Mouse (Mus musculus) kidney, embryonic 15.5 days (tissue): Measurements from ENCODE around the gene Disp1. TPM values are rescaled to one million over a fixed set of nuclear protein-coding genes. Genes with fewer than 3 reads are reported as not detected.
A peak's percentile ranks its signal among the peaks of the same experiment; 100 is the strongest.

ENCODE experiments used
- ATAC-seq: fragments of 200-750 bp; cut with Nextera tagmentation; replicated peaks from 2 replicates; pipeline ENCODE4 v1.8.0; 2017; ENCODE audit warnings: moderate TSS enrichment; ENCODE audit not compliant: low FRiP score
- H3K27ac ChIP-seq: fragments of 300-500 bp; sonication (generic); 2 replicates; pipeline ENCODE4 v1.5.1; 2015; ENCODE audit warnings: mild to moderate bottlenecking, inconsistent platforms
- H3K27me3 ChIP-seq: fragments of 300-500 bp; sonication (generic); 2 replicates; pipeline ENCODE4 v1.6.1; 2015; ENCODE audit warnings: inconsistent platforms
- H3K36me3 ChIP-seq: fragments of 300-500 bp; sonication (generic); 2 replicates; pipeline ENCODE4 v1.6.1; 2015; ENCODE audit warnings: inconsistent platforms
- H3K4me1 ChIP-seq: fragments of 300-500 bp; sonication (generic); 2 replicates; pipeline ENCODE4 v1.6.1; 2015; ENCODE audit warnings: inconsistent platforms
- H3K4me2 ChIP-seq: fragments of 300-500 bp; sonication (generic); 2 replicates; pipeline ENCODE4 v1.6.1; 2015; ENCODE audit warnings: moderate library complexity, mild to moderate bottlenecking, inconsistent platforms
- H3K4me3 ChIP-seq: fragments of 300-500 bp; sonication (generic); replicated peaks from 2 replicates; pipeline ENCODE4 v1.5.1; 2015; ENCODE audit warnings: mild to moderate bottlenecking, inconsistent platforms
- H3K9ac ChIP-seq: fragments of 300-500 bp; sonication (generic); 2 replicates; pipeline ENCODE4 v1.6.1; 2015; ENCODE audit warnings: mild to moderate bottlenecking, inconsistent platforms
- H3K9me3 ChIP-seq: fragments of 300-500 bp; sonication (generic); replicated peaks from 2 replicates; pipeline ENCODE4 v1.6.1; 2016; ENCODE audit warnings: inconsistent platforms
- WGBS: fragments of 180-500 bp; shearing (Covaris S2); methylation state at CpG from one replicate; pipeline ENCODE4 v1.1.7; 2015; ENCODE audit warnings: mixed read lengths; 5-methylcytosine and 5-hydroxymethylcytosine counted together
- polyA plus RNA-seq: library from polyadenylated mRNA; unstranded; fragments of >200 nt; fragmentation: Nextera tagmentation; extraction: Ambion mirVana; gene quantifications from 2 replicates; pipeline ENCODE4 v1.2.1, GENCODE M21; 2015

Disp1 gene
- polyA plus RNA-seq, 1 experiment from 2014 or later = 15.3 TPM

- Histone ChIP-seq H3K36me3 (no peaks in the 10 kb centered on the region), H3K9me3 (no peaks in the 10 kb centered on the region), H3K4me3 (no peak overlapping the region), H3K4me1 (peaks cover 21% of the 10 kb centered on the region), H3K4me2 (no peak overlapping the region), H3K27ac (no peak overlapping the region), H3K27me3 (no peaks in the 10 kb centered on the region), H3K9ac (no peak overlapping the region)
- 79% methylated on average over 18 of the region's 18 CpGs for whole genome bisulfite sequencing
- no peak for ATAC-seq
Measured at GRCm38 (mm10) chr1:183194763-183195162, 26.6 kb downstream of the Disp1 start.

DNA sequence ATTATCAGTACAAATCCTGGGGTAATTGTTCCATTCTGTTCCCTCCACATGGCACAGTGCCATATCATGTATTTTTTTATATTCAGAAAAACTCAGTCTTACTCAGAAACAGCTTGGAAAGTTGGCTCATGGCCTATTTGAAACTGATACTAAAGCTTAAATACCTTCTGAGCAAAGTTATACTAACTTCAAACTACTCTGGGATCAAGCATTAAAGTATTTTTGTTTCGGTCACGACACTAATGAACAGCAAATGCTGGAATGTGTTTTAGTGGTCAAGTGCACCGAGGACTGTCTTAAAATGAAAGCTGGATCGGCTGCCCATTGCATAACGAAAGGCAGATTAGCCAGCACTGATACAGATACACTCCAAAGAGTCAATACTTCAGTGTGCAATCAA, 27.2 kb downstream of the Disp1 start:
- Histone ChIP-seq H3K27ac (no peak overlapping the region), H3K9me3 (no peaks in the 10 kb centered on the region), H3K4me2 (no peak overlapping the region), H3K4me1 (peaks cover 26% of the 10 kb centered on the region), H3K4me3 (no peak overlapping the region), H3K9ac (no peak overlapping the region), H3K36me3 (no peaks in the 10 kb centered on the region), H3K27me3 (no peaks in the 10 kb centered on the region)
- WGBS = 53% methylated on average over 5 of the region's 5 CpGs
- no peak for ATAC-seq

DNA sequence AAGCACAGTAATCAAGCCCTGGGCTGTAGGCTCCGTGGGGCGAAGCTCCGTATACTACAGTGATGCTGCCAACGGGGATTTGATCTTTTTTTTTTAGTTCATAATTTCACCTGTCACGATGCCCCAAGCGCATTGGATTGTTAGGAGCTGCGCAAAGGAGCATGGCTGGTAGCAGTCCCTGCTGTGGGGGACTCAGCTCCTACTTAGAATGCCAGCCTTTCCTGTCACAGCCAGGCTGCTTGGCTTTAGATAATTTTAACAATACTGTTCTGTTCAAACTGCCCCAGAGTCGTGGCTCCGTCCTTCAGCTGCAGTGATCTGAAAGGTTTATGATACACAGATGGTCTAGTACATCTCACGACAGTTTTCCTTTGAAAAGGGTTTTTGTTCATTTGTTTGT, 29.9 kb downstream of the Disp1 start:
- 78% methylated on average over 10 of the region's 10 CpGs for WGBS
- no peak for ATAC-seq
- Histone ChIP-seq H3K4me3 (no peak overlapping the region), H3K4me2 (no peak overlapping the region), H3K9me3 (no peaks in the 10 kb centered on the region), H3K36me3 (no peaks in the 10 kb centered on the region), H3K27me3 (no peaks in the 10 kb centered on the region), H3K9ac (no peak overlapping the region), H3K27ac (no peak overlapping the region), H3K4me1 (peaks cover 28% of the 10 kb centered on the region)

GRCm38 (mm10) chr1:183190456-183190855, 30.9 kb downstream of the Disp1 start:
- Histone ChIP-seq H3K9ac (no peak overlapping the region), H3K27me3 (no peaks in the 10 kb centered on the region), H3K36me3 (no peaks in the 10 kb centered on the region), H3K4me3 (no peak overlapping the region), H3K4me1 (peaks cover 32% of the 10 kb centered on the region), H3K4me2 (no peak overlapping the region), H3K27ac (no peak overlapping the region), H3K9me3 (no peaks in the 10 kb centered on the region)
- WGBS = 65% methylated on average over 9 of the region's 9 CpGs
- no peak for ATAC-seq

DNA sequence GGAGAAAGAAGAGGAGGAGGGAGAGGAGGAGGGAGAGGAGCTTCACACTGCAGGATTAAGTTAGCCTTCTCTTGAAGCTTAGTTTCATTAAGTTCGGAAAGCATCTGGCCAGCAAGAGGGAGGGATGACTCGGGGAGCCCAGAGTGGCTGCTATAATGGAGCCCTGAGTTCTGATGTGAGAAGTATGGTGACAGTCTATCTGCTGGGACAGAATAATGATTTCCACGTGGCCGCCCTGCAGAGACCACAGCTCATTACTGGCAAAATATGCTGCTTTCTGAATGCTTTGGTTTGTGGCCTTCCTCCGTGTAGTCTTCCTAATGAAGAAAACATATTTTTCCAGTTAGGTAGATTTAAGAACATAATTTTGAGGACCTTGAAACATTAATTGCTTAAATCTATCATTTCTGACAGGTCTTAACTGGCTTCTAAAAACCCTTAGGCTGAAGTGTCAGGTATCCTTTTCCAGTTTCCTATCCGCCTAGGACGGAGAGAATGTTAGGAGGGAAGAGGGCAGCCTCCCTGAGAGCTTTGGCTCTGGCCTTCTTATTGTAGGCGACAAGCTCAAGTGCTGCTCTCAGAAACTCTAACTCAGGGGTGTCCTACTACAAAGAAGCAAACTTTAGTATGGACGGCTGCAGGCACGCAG, 32.2 kb downstream of the Disp1 start:
- peak overlapping the region; percentile 45 for H3K27ac ChIP-seq
- 0 out of 2 replicates have a peak, but pooled peaks have one; percentile 46 for ATAC-seq
- H3K9ac ChIP-seq = no peak overlapping the region
- H3K4me1 ChIP-seq = peaks cover 24% of the 10 kb centered on the region
- WGBS = 37% methylated on average over 10 of the region's 10 CpGs
- no peak overlapping the region for H3K4me2 ChIP-seq
- H3K9me3 ChIP-seq = no peaks in the 10 kb centered on the region
- no peaks in the 10 kb centered on the region for H3K27me3 ChIP-seq
- no peak overlapping the region for H3K4me3 ChIP-seq
- H3K36me3 ChIP-seq = no peaks in the 10 kb centered on the region

DNA sequence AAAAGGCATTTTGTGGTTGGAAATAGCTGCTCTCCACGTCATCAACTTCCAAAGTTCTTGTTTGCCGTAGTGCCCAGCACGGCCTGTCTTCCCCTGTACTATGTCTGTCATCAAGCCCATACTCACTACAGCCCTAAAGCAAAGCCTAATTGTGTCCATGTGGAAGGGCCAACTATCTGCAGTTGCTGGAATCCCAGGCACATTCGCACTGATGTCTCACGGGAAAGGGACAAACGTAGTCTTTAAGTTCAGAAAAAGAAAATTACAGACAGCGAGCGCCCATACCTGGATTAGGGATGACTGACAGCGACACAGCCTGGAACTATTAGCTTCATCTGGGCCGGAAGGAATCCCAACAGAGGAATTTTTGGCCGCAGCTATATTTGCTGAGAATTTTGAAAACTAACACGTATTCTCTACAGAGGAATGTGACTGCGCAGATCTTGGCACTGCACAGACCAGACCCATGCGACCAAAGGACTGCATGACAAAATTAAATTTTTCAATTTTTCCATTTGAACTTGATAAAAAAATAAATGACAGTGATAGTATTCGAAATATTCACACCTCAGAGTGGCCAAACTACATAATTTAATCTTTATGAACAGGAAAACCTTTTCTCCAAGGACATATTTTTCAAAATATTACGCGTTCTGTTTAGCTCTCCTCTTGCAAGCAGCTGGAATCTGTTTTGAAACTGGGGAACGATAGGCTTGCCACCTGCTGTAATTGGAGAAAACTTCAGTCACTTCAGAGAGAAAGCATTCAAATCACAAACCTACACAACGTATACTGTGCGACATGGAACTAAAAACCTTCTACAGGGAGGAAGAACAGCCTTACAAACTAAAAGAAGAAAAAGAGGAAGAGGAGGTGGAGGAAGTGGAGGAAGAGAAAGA, 33.0 kb downstream of the Disp1 start:
- H3K36me3 ChIP-seq = no peaks in the 10 kb centered on the region
- no peak overlapping the region for H3K4me3 ChIP-seq
- no peak overlapping the region for H3K9ac ChIP-seq
- peaks cover 26% of the 10 kb centered on the region for H3K4me1 ChIP-seq
- H3K9me3 ChIP-seq = no peaks in the 10 kb centered on the region
- no peak overlapping the region for H3K4me2 ChIP-seq
- peak overlapping the region; percentile 45; the same call in 1 of the 2 replicates for H3K27ac ChIP-seq
- no peaks in the 10 kb centered on the region for H3K27me3 ChIP-seq
- no peak for ATAC-seq
- 79% methylated on average over 20 of the region's 20 CpGs for WGBS

GRCm38 (mm10) chr1:183185560-183185959, 35.8 kb downstream of the Disp1 start:
- Histone ChIP-seq H3K4me3 (no peak overlapping the region), H3K27me3 (no peaks in the 10 kb centered on the region), H3K27ac (no peak overlapping the region), H3K9me3 (no peaks in the 10 kb centered on the region), H3K4me2 (no peak overlapping the region), H3K9ac (no peak overlapping the region), H3K36me3 (no peaks in the 10 kb centered on the region), H3K4me1 (peaks cover 35% of the 10 kb centered on the region)
- no peak for ATAC-seq
- WGBS = 49% methylated on average over 6 of the region's 6 CpGs

DNA sequence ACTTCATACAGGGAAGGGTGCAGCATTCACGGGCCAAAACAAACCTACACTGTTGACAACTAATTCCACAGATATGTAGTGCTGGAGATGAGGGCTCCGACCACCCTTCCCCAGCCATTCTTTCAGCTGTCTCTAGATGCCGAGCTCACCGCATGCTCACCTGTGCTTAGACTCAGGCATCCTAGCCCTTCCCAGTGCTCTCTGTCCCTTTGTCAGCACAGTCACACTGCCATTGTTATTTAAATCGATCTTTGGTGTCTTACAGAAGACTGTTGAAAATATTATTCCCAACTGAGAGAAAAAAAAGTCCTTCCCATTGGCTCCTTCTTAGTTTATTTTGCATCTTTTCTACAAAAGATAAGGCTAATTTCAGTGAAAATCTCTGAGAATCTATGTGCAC, 36.6 kb downstream of the Disp1 start:
- no peak for ATAC-seq
- H3K27ac ChIP-seq = no peak overlapping the region
- no peaks in the 10 kb centered on the region for H3K27me3 ChIP-seq
- H3K4me3 ChIP-seq = no peak overlapping the region
- H3K9me3 ChIP-seq = no peaks in the 10 kb centered on the region
- peaks cover 26% of the 10 kb centered on the region for H3K4me1 ChIP-seq
- H3K4me2 ChIP-seq = no peak overlapping the region
- no peak overlapping the region for H3K9ac ChIP-seq
- 85% methylated on average over 5 of the region's 5 CpGs for WGBS
- H3K36me3 ChIP-seq = no peaks in the 10 kb centered on the region

GRCm38 (mm10) chr1:183183565-183183964, 37.8 kb downstream of the Disp1 start:
- Histone ChIP-seq H3K9me3 (no peaks in the 10 kb centered on the region), H3K36me3 (no peaks in the 10 kb centered on the region), H3K4me1 (peaks cover 18% of the 10 kb centered on the region; the same call in 1 of the 2 replicates), H3K4me2 (no peak overlapping the region), H3K27ac (no peak overlapping the region), H3K27me3 (no peaks in the 10 kb centered on the region), H3K9ac (no peak overlapping the region), H3K4me3 (no peak overlapping the region)
- no peak for ATAC-seq
- WGBS = 66% methylated on average over 5 of the region's 5 CpGs

DNA sequence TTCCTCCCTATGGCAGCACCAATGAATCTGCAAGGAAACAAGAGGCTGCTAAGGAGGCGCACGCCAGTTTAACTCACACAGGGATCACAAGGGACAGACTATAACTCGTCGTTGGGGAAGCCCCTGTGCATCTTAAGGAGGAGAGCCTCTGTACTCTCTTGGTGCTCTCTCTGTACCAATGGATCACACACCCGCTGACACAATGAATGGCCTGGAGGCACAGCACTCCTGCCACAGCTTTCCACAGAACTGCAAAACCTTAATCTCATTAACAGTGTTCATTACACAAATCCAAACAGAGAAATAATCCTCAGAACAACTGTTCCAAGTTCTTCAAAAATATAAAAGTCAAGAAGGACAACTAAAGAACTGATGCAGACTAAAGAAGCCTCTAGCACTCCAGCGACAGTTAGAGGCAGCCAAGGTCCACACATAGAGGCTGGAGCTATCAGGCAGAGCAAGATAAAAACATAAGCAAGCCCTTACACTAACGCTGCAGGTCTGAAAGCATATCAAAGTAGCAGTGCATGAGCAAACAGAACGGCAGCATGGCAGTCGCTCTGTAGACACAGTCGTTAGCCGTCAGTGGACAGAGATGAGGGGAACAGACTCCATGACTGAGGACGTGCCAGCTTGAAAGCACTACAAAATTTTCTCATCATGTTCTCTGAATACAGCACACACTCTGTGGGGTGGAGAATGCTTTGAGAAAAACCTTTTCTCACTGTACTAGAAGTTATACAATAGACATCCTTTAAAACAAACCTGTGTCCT, 38.5 kb downstream of the Disp1 start:
- no peak overlapping the region for H3K4me3 ChIP-seq
- H3K4me2 ChIP-seq = no peak overlapping the region
- peaks cover 18% of the 10 kb centered on the region; the same call in 1 of the 2 replicates for H3K4me1 ChIP-seq
- H3K27ac ChIP-seq = no peak overlapping the region; the same call in 1 of the 2 replicates
- no peak for ATAC-seq
- no peaks in the 10 kb centered on the region for H3K9me3 ChIP-seq
- WGBS = 43% methylated on average over 12 of the region's 12 CpGs
- no peaks in the 10 kb centered on the region for H3K27me3 ChIP-seq
- H3K36me3 ChIP-seq = no peaks in the 10 kb centered on the region
- H3K9ac ChIP-seq = no peak overlapping the region

GRCm38 (mm10) chr1:183181030-183181395, 40.3 kb downstream of the Disp1 start:
- Histone ChIP-seq H3K27me3 (no peaks in the 10 kb centered on the region), H3K4me1 (peaks cover 18% of the 10 kb centered on the region; the same call in 1 of the 2 replicates), H3K9ac (no peak overlapping the region), H3K36me3 (no peaks in the 10 kb centered on the region), H3K4me2 (no peak overlapping the region), H3K27ac (no peak overlapping the region), H3K9me3 (no peaks in the 10 kb centered on the region), H3K4me3 (no peak overlapping the region)
- 27% methylated on average over 2 of the region's 2 CpGs for WGBS
- ATAC-seq = no peak
